Mouse (Mus musculus) limb, embryonic 15.5 days (tissue): ENCODE data around the gene Sash1. TPM values are rescaled to one million over a fixed set of nuclear protein-coding genes. Genes with fewer than 3 reads are reported as not detected.
A peak's percentile ranks its signal among the peaks of the same experiment; 100 is the strongest.

Experiments
- ATAC-seq: fragments of 200-750 bp; cut with Nextera tagmentation; 2 replicates; pipeline ENCODE4 v1.8.0; 2017; ENCODE audit warnings: low read depth, moderate TSS enrichment; ENCODE audit not compliant: insufficient number of reproducible peaks, low FRiP score, low TSS enrichment
- H3K27ac ChIP-seq: fragments of 300-500 bp; sonication (generic); 2 replicates; pipeline ENCODE4 v1.5.1; 2015; ENCODE audit warnings: moderate library complexity, mild to moderate bottlenecking, inconsistent platforms
- H3K27me3 ChIP-seq: fragments of 300-500 bp; sonication (generic); 2 replicates; pipeline ENCODE4 v1.6.1; 2015; ENCODE audit warnings: inconsistent platforms
- H3K36me3 ChIP-seq: fragments of 300-500 bp; sonication (generic); 2 replicates; pipeline ENCODE4 v1.6.1; 2015; ENCODE audit warnings: inconsistent platforms
- H3K4me1 ChIP-seq: fragments of 300-500 bp; sonication (generic); 2 replicates; pipeline ENCODE4 v1.6.1; 2015; ENCODE audit warnings: inconsistent platforms
- H3K4me2 ChIP-seq: fragments of 300-500 bp; sonication (generic); 2 replicates; pipeline ENCODE4 v1.6.1; 2015; ENCODE audit warnings: mild to moderate bottlenecking, inconsistent platforms
- H3K4me3 ChIP-seq: fragments of 300-500 bp; sonication (generic); 2 replicates; pipeline ENCODE4 v1.5.1; 2015; ENCODE audit warnings: mild to moderate bottlenecking, inconsistent platforms
- H3K9ac ChIP-seq: fragments of 300-500 bp; sonication (generic); 2 replicates; pipeline ENCODE4 v1.6.1; 2015; ENCODE audit warnings: inconsistent platforms
- H3K9me3 ChIP-seq: fragments of 300-500 bp; sonication (generic); 2 replicates; pipeline ENCODE4 v1.6.1; 2016; ENCODE audit warnings: inconsistent platforms
- WGBS: fragments of 180-500 bp; shearing (Covaris S2); methylation state at CpG from one replicate; pipeline ENCODE4 v1.1.7; 2015; 5-methylcytosine and 5-hydroxymethylcytosine counted together
- polyA plus RNA-seq: library from polyadenylated mRNA; unstranded; fragments of >200 nt; fragmentation: Nextera tagmentation; extraction: Ambion mirVana; gene quantifications from 2 replicates; pipeline ENCODE4 v1.2.1, GENCODE M21; 2015

Gene Sash1
- polyA plus RNA-seq, 1 experiment from 2014 or later: 5.9 TPM

- 33% methylated on average over 10 of the region's 10 CpGs for WGBS
- H3K4me2 ChIP-seq: no peak overlapping the region
- H3K36me3 ChIP-seq: peaks cover 30% of the 10 kb centered on the region
- H3K4me1 ChIP-seq: 0 out of 2 replicates have a peak, but pooled peaks cover 6% of the 10 kb centered on the region
- no peaks in the 10 kb centered on the region for H3K27me3 ChIP-seq
- peak overlapping the region; percentile 27; the same call in 1 of the 2 replicates for H3K27ac ChIP-seq
- H3K4me3 ChIP-seq: no peak overlapping the region
- no peak overlapping the region for H3K9ac ChIP-seq
- H3K9me3 ChIP-seq: no peaks in the 10 kb centered on the region
- no peak for ATAC-seq
Observed at GRCm38 (mm10) chr10:8781876-8782372, 103.9 kb downstream of the Sash1 start.

GRCm38 (mm10) chr10:8779842-8780241 lies 106.0 kb downstream of the Sash1 start:
- Histone ChIP-seq H3K4me2 (no peak overlapping the region), H3K27me3 (no peaks in the 10 kb centered on the region), H3K36me3 (peaks cover 45% of the 10 kb centered on the region), H3K9me3 (no peaks in the 10 kb centered on the region), H3K4me3 (no peak overlapping the region), H3K4me1 (0 out of 2 replicates have a peak, but pooled peaks cover 6% of the 10 kb centered on the region), H3K27ac (no peak overlapping the region), H3K9ac (no peak overlapping the region)
- WGBS: 90% methylated on average over 4 of the region's 4 CpGs
- ATAC-seq: no peak

GRCm38 (mm10) chr10:8778845-8779244 lies 107.0 kb downstream of the Sash1 start:
- H3K27ac ChIP-seq: no peak overlapping the region
- ATAC-seq: no peak
- no peak overlapping the region for H3K9ac ChIP-seq
- peaks cover 40% of the 10 kb centered on the region for H3K36me3 ChIP-seq
- H3K4me1 ChIP-seq: 0 out of 2 replicates have a peak, but pooled peaks cover 6% of the 10 kb centered on the region
- H3K4me3 ChIP-seq: no peak overlapping the region
- WGBS: 92% methylated on average over 7 of the region's 7 CpGs
- no peaks in the 10 kb centered on the region for H3K9me3 ChIP-seq
- no peak overlapping the region for H3K4me2 ChIP-seq
- H3K27me3 ChIP-seq: no peaks in the 10 kb centered on the region

GRCm38 (mm10) chr10:8777552-8778253 lies 108.2 kb downstream of the Sash1 start:
- Histone ChIP-seq H3K27ac (peak overlapping the region; percentile 14), H3K27me3 (no peaks in the 10 kb centered on the region), H3K36me3 (peaks cover 35% of the 10 kb centered on the region), H3K9me3 (no peaks in the 10 kb centered on the region), H3K4me1 (0 out of 2 replicates have a peak, but pooled peaks cover 6% of the 10 kb centered on the region), H3K4me2 (no peak overlapping the region), H3K4me3 (no peak overlapping the region), H3K9ac (no peak overlapping the region)
- no peak for ATAC-seq
- WGBS: 55% methylated on average over 12 of the region's 12 CpGs

GRCm38 (mm10) chr10:8776791-8777190 lies 109.1 kb downstream of the Sash1 start:
- 98% methylated on average over 2 of the region's 2 CpGs for WGBS
- ATAC-seq: no peak
- Histone ChIP-seq H3K9ac (no peak overlapping the region), H3K4me3 (no peak overlapping the region), H3K4me1 (peaks cover 6% of the 10 kb centered on the region; the same call in 1 of the 2 replicates), H3K36me3 (peaks cover 38% of the 10 kb centered on the region), H3K4me2 (no peak overlapping the region), H3K27me3 (no peaks in the 10 kb centered on the region), H3K9me3 (no peaks in the 10 kb centered on the region), H3K27ac (no peak overlapping the region; the same call in 1 of the 2 replicates)

- Histone ChIP-seq H3K27ac (no peak overlapping the region), H3K9me3 (no peaks in the 10 kb centered on the region), H3K4me2 (no peak overlapping the region), H3K4me3 (no peak overlapping the region), H3K9ac (no peak overlapping the region), H3K4me1 (peaks cover 6% of the 10 kb centered on the region; the same call in 1 of the 2 replicates), H3K36me3 (peaks cover 38% of the 10 kb centered on the region), H3K27me3 (no peaks in the 10 kb centered on the region)
- no peak for ATAC-seq
- 73% methylated on average over 2 of the region's 2 CpGs for WGBS
Observed at GRCm38 (mm10) chr10:8775794-8776193, 110.1 kb downstream of the Sash1 start.

- no peak overlapping the region for H3K4me3 ChIP-seq
- H3K4me1 ChIP-seq: peaks cover 9% of the 10 kb centered on the region
- ATAC-seq: peak; percentile 48; the same call in 1 of the 2 replicates
- H3K27me3 ChIP-seq: no peaks in the 10 kb centered on the region
- H3K9me3 ChIP-seq: no peaks in the 10 kb centered on the region
- 60% methylated on average over 4 of the region's 4 CpGs for WGBS
- peak overlapping the region; percentile 47 for H3K27ac ChIP-seq
- no peak overlapping the region for H3K4me2 ChIP-seq
- peaks cover 26% of the 10 kb centered on the region for H3K36me3 ChIP-seq
- H3K9ac ChIP-seq: no peak overlapping the region
Observed at GRCm38 (mm10) chr10:8772464-8773209, 113.2 kb downstream of the Sash1 start.

- Histone ChIP-seq H3K9ac (no peak overlapping the region), H3K4me1 (peaks cover 9% of the 10 kb centered on the region), H3K9me3 (no peaks in the 10 kb centered on the region), H3K4me2 (no peak overlapping the region), H3K4me3 (no peak overlapping the region), H3K27me3 (no peaks in the 10 kb centered on the region), H3K36me3 (peaks cover 17% of the 10 kb centered on the region; the same call in 1 of the 2 replicates), H3K27ac (no peak overlapping the region)
- no peak for ATAC-seq
- 93% methylated on average over 12 of the region's 12 CpGs for whole genome bisulfite sequencing
Observed at GRCm38 (mm10) chr10:8770931-8771653, 114.8 kb downstream of the Sash1 start.

GRCm38 (mm10) chr10:8768654-8769053 lies 117.2 kb downstream of the Sash1 start:
- H3K9me3 ChIP-seq: no peaks in the 10 kb centered on the region
- 77% methylated on average over 8 of the region's 8 CpGs for WGBS
- no peak overlapping the region for H3K9ac ChIP-seq
- H3K4me2 ChIP-seq: no peak overlapping the region
- no peak overlapping the region for H3K4me3 ChIP-seq
- peaks cover 10% of the 10 kb centered on the region for H3K4me1 ChIP-seq
- no peak overlapping the region for H3K27ac ChIP-seq
- H3K27me3 ChIP-seq: no peaks in the 10 kb centered on the region
- 0 out of 2 replicates have a peak, but pooled peaks cover 6% of the 10 kb centered on the region for H3K36me3 ChIP-seq
- no peak for ATAC-seq

GRCm38 (mm10) chr10:8767381-8767780 lies 118.5 kb downstream of the Sash1 start:
- no peak overlapping the region for H3K9ac ChIP-seq
- WGBS: 89% methylated on average over 5 of the region's 5 CpGs
- H3K4me1 ChIP-seq: peaks cover 22% of the 10 kb centered on the region
- H3K27ac ChIP-seq: no peak overlapping the region
- H3K27me3 ChIP-seq: no peaks in the 10 kb centered on the region
- no peak overlapping the region for H3K4me3 ChIP-seq
- 0 out of 2 replicates have a peak, but pooled peaks cover 6% of the 10 kb centered on the region for H3K36me3 ChIP-seq
- no peak for ATAC-seq
- H3K9me3 ChIP-seq: no peaks in the 10 kb centered on the region
- H3K4me2 ChIP-seq: no peak overlapping the region

- H3K4me2 ChIP-seq: no peak overlapping the region
- no peaks in the 10 kb centered on the region for H3K27me3 ChIP-seq
- H3K9me3 ChIP-seq: no peaks in the 10 kb centered on the region
- no peak overlapping the region for H3K4me3 ChIP-seq
- no peak overlapping the region for H3K27ac ChIP-seq
- 0 out of 2 replicates have a peak, but pooled peaks cover 2% of the 10 kb centered on the region for H3K36me3 ChIP-seq
- no peak overlapping the region for H3K9ac ChIP-seq
- H3K4me1 ChIP-seq: peaks cover 27% of the 10 kb centered on the region
- no peak for ATAC-seq
- 79% methylated on average over 10 of the region's 10 CpGs for WGBS
Observed at GRCm38 (mm10) chr10:8765922-8766522, 119.8 kb downstream of the Sash1 start.
